Mouse (Mus musculus): ENCODE data around the gene Pik3cd. TPM values are rescaled to one million over a fixed set of nuclear protein-coding genes. Genes with fewer than 3 reads are reported as not detected.
A peak's percentile ranks its signal among the peaks of the same experiment; 100 is the strongest.

Pik3cd gene
- total RNA-seq, 2 experiments from 2014 or later: 23.2 to 24.2 TPM

Small RNA genes within 50 kb of the gene (microRNA-seq; reads per million reads assigned to microRNA genes)
- 4.8 reads per million, percentile 16 among the genes with 10 or more reads in this experiment for gene Mir7023

Other genes starting within 250 kb of the Pik3cd start
- gene Rbp7, start 247.6 kb downstream of the Pik3cd start, total RNA-seq (2021): 1 to 10 TPM in 1 of 2 experiments, under 1 TPM in 1; 0.57 to 1.3 TPM
- not detected for gene Tmem274, start 225.2 kb downstream of the Pik3cd start, total RNA-seq (2021)
- gene Nmnat1, start 217.4 kb downstream of the Pik3cd start, total RNA-seq (2021): 1 to 10 TPM; 9.1 to 9.8 TPM
- gene Lzic, start 217.3 kb downstream of the Pik3cd start, total RNA-seq (2021): 10 to 100 TPM; 16.8 to 17.4 TPM
- 10 to 100 TPM; 36.7 to 43.5 TPM for gene Ctnnbip1, start 184.3 kb downstream of the Pik3cd start, total RNA-seq (2021)
- gene Clstn1, start 116.1 kb downstream of the Pik3cd start, total RNA-seq (2021): 1,000 to 10,000 TPM; 1,328 to 1,609 TPM
- 10 to 100 TPM; 63.8 to 66.4 TPM for gene Tmem201, start 35.5 kb upstream of the Pik3cd start, total RNA-seq (2021)
- gene Slc25a33, start 71.7 kb upstream of the Pik3cd start, total RNA-seq (2021): 10 to 100 TPM; 31.9 to 34.6 TPM